Mouse (Mus musculus): ENCODE results near the gene Gm21637. TPM values are rescaled to one million over a fixed set of nuclear protein-coding genes. Genes with fewer than 3 reads are reported as not detected.

Gene Gm21637
- not detected for polyA plus RNA-seq (2014; fragmentation: Illumina TruSeq; extraction: RNeasy Lipid Tissue Mini Kit (QIAGEN cat#74804))

DNA sequence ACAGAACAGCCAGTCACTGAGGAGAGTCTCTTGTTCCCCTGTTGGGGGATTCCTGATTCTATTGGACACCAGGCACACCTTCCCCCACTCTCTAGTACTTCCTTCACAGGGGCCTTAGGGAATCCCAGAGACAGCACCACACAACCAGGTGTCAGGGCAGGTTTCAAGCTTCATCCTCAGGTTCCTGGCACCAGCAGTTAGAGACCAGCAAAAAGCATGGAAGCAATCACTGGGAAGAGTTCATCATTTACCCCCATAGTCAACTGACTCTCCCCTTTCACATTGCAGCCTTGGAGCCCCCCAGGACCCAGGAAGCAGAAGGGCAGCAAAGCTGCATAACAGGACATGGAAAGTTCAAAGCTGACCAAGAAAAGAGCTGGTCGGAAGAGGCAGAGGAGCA lies at the start of gene Gm21637:
Gene Gm21637 (plus strand): TSS at position 301 of the 400 bp plus-strand sequence.

Other genes starting within 250 kb of the Gm21637 start
- gene Btbd35f25, start 244.9 kb upstream of the Gm21637 start, polyA plus RNA-seq (2014; fragmentation: Illumina TruSeq; extraction: RNeasy Lipid Tissue Mini Kit (QIAGEN cat#74804)), result not detected
- not detected for gene Btbd35f22, start 85.8 kb downstream of the Gm21637 start, polyA plus RNA-seq (2014; fragmentation: Illumina TruSeq; extraction: RNeasy Lipid Tissue Mini Kit (QIAGEN cat#74804))